Mouse (Mus musculus) thymus, postnatal 36 days (tissue): ENCODE measurements around the gene Prrc2b.
A peak's percentile ranks its signal among the peaks of the same experiment; 100 is the strongest.

Experiments used
- DNase-seq, 2 experiments: peaks; one replicate each; pipeline ENCODE4 v3.0.0; 2022; ENCODE audit warnings: mixed read lengths in 2 of 2

Gene Prrc2b

GRCm38 (mm10) chr2:32236760-32237487 lies 86.0 kb downstream of the Prrc2b start:
- peak in 1 of 2 experiments; percentile 38 for DNase-seq

GRCm38 (mm10) chr2:32237571-32237970 lies 86.7 kb downstream of the Prrc2b start:
- no peak for DNase-seq

DNA sequence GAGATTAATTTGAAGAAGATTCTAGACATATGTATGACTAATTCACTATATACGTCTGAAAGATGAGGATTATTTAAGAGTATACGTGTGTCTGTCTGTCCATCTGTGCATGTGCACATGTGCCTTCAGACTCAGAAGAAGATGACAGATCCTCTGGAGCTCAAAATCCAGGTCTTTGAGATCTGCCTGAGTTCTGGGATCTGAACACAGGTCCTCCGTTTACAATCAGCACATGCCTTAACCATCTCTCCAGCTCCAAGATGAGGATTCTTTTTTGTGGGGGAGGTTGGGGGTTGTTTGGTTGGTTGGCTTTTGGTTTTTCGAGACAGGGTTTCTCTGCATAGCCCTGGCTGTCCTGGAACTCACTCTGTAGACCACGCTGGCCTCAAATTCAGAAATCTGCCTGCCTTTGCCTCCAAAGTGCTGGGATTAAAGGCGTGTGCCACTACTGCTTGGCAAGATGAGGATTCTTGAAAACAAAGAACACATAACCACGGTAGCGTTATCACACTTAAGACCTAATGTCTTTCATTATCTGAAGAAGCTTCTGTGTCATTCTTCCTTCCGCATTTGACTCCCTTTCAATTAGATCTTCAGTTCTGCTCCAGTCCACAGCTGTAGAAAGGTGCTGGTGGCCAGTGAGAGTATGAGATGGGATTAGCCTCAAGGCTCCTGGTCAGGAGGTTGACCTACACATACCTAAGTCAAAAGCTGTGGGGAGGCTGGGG lies 88.0 kb downstream of the Prrc2b start:
- no peak for DNase-seq

GRCm38 (mm10) chr2:32240591-32240990 lies 89.7 kb downstream of the Prrc2b start:
- DNase-seq: no peak

DNA sequence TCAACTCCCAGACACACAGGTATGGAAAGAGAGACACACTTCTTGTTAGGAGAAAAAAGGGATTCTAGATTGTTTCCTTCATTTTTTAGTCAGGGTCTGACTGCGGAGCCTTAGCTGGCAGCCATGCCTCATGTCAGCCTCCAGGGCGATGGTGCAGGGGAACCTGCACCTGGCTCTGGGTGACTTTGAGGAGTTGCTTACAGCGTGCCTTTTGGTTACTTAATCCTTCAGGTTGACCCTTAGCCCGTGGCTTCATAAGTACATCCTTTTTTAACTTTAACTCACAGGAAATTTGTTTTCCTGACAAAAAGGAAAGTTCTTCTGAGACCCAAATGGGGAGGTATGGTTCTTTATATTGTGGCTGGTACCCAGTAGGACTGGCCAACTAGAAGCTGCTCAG lies 92.1 kb downstream of the Prrc2b start:
- DNase-seq: no peak

- DNase-seq: no peak
Observed at GRCm38 (mm10) chr2:32246741-32247140, 95.9 kb downstream of the Prrc2b start.

DNA sequence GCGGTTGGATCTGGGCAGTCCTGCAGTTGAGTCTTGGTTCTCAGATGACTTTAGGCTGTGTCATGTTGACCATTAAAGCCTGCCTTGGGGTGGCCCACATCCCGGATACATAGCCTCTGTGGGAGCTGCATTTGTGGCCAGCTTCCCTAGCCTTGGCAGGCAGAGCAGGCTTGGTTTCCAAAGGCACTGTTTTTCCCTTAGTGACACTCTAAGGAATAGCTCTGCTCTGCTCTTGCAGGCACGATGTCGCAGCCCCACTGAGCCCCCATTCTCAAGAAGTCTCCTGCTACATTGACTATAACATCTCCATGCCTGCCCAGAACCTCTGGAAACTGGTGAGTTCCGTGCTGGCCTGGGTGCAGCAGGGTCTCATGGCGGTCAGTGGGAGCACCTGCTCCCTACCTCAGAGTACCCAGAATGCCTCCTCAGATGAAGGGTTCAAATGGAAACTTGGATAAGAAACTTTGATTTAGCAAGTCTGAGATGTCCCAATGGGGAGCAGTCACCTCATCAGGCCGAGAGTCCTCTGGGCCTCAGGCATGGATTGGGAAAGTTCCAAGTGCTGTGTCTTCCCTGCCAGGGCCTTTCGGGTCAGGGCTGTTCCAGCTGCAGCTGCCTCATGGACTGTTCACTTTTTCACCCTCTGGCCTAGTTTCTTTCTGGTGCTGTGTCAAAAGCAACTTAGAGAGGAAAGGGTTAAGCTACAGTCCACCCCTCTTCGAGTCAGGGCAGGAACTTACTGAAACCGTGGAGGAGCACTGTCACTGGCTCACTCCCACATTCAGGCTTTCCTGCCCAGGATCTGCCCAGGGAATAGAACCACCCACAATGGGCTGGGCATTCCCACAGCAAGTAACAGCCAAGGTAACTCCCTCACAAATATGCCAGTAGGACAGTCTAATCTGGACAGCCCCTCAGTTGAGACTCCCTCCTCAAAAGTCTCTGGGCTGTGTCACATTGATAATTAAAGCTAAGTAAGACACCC lies 97.8 kb downstream of the Prrc2b start:
- DNase-seq: no peak

GRCm38 (mm10) chr2:32251791-32252527 lies 101.1 kb downstream of the Prrc2b start:
- DNase-seq: no peak

DNA sequence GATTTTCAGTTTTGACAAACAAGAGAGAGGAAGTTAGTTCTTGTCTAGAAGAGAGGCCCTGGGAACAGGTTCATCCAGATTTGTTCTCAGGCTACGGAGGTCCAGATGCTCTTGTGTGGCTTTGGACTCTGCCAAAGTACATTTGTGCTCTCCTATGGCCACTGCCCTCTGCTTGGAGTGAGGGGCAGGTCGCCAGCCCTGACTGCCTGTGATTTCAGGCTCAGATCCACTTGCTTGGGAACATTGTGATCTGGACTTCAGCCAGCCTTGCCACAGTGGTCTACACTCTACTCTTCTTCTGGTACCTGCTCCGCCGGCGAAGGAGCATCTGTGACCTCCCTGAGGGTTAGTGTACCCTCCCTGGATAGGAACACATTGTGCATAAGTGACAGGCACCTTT lies 101.8 kb downstream of the Prrc2b start:
- no peak for DNase-seq

- DNase-seq: no peak
Observed at GRCm38 (mm10) chr2:32253352-32253751, 102.5 kb downstream of the Prrc2b start.

DNA sequence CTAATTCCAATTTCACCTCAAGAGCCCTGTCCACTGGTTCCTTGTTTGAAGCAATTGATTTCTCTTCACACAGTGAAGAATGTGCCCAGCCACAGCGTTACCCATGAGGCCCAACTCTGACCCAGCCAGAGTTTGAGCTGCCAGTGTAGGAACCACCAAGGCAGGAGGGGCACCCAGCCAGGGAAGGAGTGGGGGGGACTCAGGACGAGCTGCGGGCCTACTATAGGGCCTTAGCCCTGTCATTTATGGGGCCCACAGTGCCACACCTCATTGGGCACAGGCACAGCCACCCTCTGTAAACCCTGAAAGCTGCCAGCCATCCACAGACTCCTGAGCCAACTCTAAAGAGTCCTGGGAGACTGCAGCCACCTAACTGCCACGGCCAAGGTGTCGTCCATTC lies 103.7 kb downstream of the Prrc2b start:
- no peak for DNase-seq

GRCm38 (mm10) chr2:32256273-32256672 lies 105.4 kb downstream of the Prrc2b start:
- no peak for DNase-seq

GRCm38 (mm10) chr2:32258887-32259533 lies 108.1 kb downstream of the Prrc2b start:
- no peak for DNase-seq

GRCm38 (mm10) chr2:32259657-32260417 lies 109.0 kb downstream of the Prrc2b start, which contains the start of gene Uck1:
TSS of gene Uck1 (minus strand) at chr2:32260159.
- peak; percentile 86 to 92 for DNase-seq

GRCm38 (mm10) chr2:32260635-32261034 lies 109.8 kb downstream of the Prrc2b start:
- peak; percentile 70 to 74 for DNase-seq

DNA sequence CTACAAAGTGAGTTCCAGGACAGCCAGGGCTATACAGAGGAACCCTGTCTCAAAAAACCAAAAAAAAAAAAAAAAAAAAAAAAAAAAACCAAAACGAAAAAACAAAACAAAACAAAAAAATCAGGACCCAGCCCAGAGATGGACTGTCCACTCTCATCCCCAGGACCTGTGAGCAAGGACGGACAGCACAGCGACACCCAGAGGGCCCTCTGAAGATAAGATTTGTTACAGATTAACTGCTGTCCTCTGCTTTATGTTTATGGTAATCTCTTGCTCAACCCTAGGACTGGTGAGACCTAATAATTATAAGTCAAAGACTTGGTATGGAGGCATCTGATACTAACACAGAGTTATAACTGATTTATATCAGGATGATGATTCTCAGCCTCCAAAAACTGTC lies 124.9 kb downstream of the Prrc2b start:
- DNase-seq: no peak

DNA sequence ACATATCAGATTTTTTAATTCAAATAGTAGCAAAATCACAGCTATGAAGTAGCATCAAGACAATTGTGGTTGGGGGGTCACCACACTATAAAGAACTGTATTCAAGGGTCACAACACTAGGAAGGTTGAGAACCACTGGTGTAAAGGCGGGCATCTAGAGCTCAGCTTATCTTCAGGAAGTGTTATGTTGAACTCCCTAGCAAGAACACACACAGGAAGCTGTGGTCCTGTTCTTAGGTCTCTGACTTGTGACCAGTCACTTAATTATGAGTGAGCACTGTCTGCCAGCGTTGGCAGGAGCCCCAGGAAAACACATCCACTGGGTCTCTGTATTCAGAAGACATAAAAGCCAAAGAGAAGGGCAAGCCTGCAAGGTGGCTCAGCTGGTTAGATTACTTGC lies 131.4 kb downstream of the Prrc2b start:
- DNase-seq: no peak

- DNase-seq: peak; percentile 47 to 48
Observed at GRCm38 (mm10) chr2:32282727-32283126, 131.8 kb downstream of the Prrc2b start.

GRCm38 (mm10) chr2:32283986-32284385 lies 133.1 kb downstream of the Prrc2b start:
- no peak for DNase-seq
